Mouse (Mus musculus) myocyte (in vitro differentiated cells): ENCODE data around the gene Uqcr10.

Experiments used
- CEBPB ChIP-seq: IDR thresholded peaks from 2 replicates; pipeline ENCODE4 v1.6.1; 2011; ENCODE audit warnings: mild to moderate bottlenecking, moderate library complexity; ENCODE audit not compliant: poor library complexity, insufficient read depth, severe bottlenecking
- E2F4 ChIP-seq: IDR thresholded peaks from one replicate; pipeline ENCODE4 v1.6.1; 2011; ENCODE audit warnings: mild to moderate bottlenecking, control low read depth, moderate library complexity; ENCODE audit not compliant: insufficient read depth
- MAX ChIP-seq: IDR thresholded peaks from one replicate; pipeline ENCODE4 v1.6.1; 2011; ENCODE audit warnings: low read depth, mild to moderate bottlenecking, control low read depth
- MYOD1 ChIP-seq, 3 experiments: IDR thresholded peaks; one replicate each; pipeline ENCODE4 v1.6.1; 2011; ENCODE audit warnings: control low read depth in 2 of 3, low read depth in 2 of 3, mild to moderate bottlenecking in 2 of 3, moderate library complexity in 1 of 3; ENCODE audit not compliant: insufficient read length in 2 of 3, control insufficient read depth in 1 of 3
- MYOG ChIP-seq, 3 experiments: IDR thresholded peaks; one replicate each; pipeline ENCODE4 v1.6.1; 2011; ENCODE audit warnings: control low read depth in 2 of 3, low read depth in 2 of 3, mild to moderate bottlenecking in 2 of 3; ENCODE audit not compliant: insufficient read length in 2 of 3, control insufficient read depth in 1 of 3, insufficient read depth in 1 of 3
- POLR2A ChIP-seq: IDR thresholded peaks from one replicate; pipeline ENCODE4 v1.6.1; 2011; ENCODE audit warnings: low read depth, mild to moderate bottlenecking, control low read depth, moderate library complexity; ENCODE audit not compliant: insufficient read length
- POLR2AphosphoS2 ChIP-seq: IDR thresholded peaks from one replicate; pipeline ENCODE4 v1.6.1; 2011; ENCODE audit warnings: low read depth, control low read depth; ENCODE audit not compliant: insufficient read length
- TCF12 ChIP-seq: IDR thresholded peaks from one replicate; pipeline ENCODE4 v1.6.1; 2011; ENCODE audit warnings: mild to moderate bottlenecking, control low read depth; ENCODE audit not compliant: poor library complexity, insufficient read depth, severe bottlenecking
- TCF3 ChIP-seq: IDR thresholded peaks from one replicate; pipeline ENCODE4 v1.6.1; 2011; ENCODE audit warnings: low read depth, control low read depth; ENCODE audit not compliant: insufficient read length
- USF1 ChIP-seq: IDR thresholded peaks from one replicate; pipeline ENCODE4 v1.6.1; 2011; ENCODE audit warnings: low read depth, mild to moderate bottlenecking, control low read depth, moderate library complexity

- TF ChIP-seq POLR2AphosphoS2 (peak; percentile 61), E2F4 (no peak), POLR2A (peak; percentile 34), MAX (no peak), MYOG (IDR thresholded peaks at IDR 0.05; ENCODE audit: control insufficient read depth in 1 of 3, insufficient read depth in 1 of 3, insufficient read length in 2 of 3, low read depth in 2 of 3) (no peak), TCF12 (no peak), CEBPB (no peak), USF1 (no peak), MYOD1 (IDR thresholded peaks at IDR 0.05; ENCODE audit: control insufficient read depth in 1 of 3, insufficient read length in 2 of 3, low read depth in 2 of 3) (no peak), TCF3 (no peak)
Observed at GRCm38 (mm10) chr11:4679441-4679832, 24.7 kb downstream of the Uqcr10 start.
